Mouse (Mus musculus) lung, embryonic 15.5 days (tissue): ENCODE measurements around the gene Lypd6b. TPM values are rescaled to one million over a fixed set of nuclear protein-coding genes. Genes with fewer than 3 reads are reported as not detected.

Experiments used
- ATAC-seq: fragments of 200-750 bp; cut with Nextera tagmentation; 2 replicates; pipeline ENCODE4 v1.8.0; 2017; ENCODE audit warnings: moderate number of reproducible peaks, borderline replicate concordance; ENCODE audit not compliant: low FRiP score, low TSS enrichment; ENCODE audit errors: extremely low read depth
- H3K27ac ChIP-seq: fragments of 300-500 bp; sonication (generic); 2 replicates; pipeline ENCODE4 v1.5.1; 2015; ENCODE audit warnings: moderate library complexity, mild to moderate bottlenecking, inconsistent platforms
- H3K27me3 ChIP-seq: fragments of 300-500 bp; sonication (generic); 2 replicates; pipeline ENCODE4 v1.6.1; 2015; ENCODE audit warnings: inconsistent platforms
- H3K36me3 ChIP-seq: fragments of 300-500 bp; sonication (generic); 2 replicates; pipeline ENCODE4 v1.6.1; 2015; ENCODE audit warnings: inconsistent platforms
- H3K4me1 ChIP-seq: fragments of 300-500 bp; sonication (generic); 2 replicates; pipeline ENCODE4 v1.6.1; 2015; ENCODE audit warnings: inconsistent platforms
- H3K4me2 ChIP-seq: fragments of 300-500 bp; sonication (generic); 2 replicates; pipeline ENCODE4 v1.6.1; 2015; ENCODE audit warnings: inconsistent platforms, mild to moderate bottlenecking, moderate library complexity
- H3K4me3 ChIP-seq: fragments of 300-500 bp; sonication (generic); 2 replicates; pipeline ENCODE4 v1.5.1; 2015; ENCODE audit warnings: mild to moderate bottlenecking, inconsistent platforms
- H3K9ac ChIP-seq: fragments of 300-500 bp; sonication (generic); 2 replicates; pipeline ENCODE4 v1.6.1; 2015; ENCODE audit warnings: inconsistent platforms
- H3K9me3 ChIP-seq: fragments of 300-500 bp; sonication (generic); 2 replicates; pipeline ENCODE4 v1.6.1; 2016; ENCODE audit warnings: inconsistent platforms
- WGBS: fragments of 180-500 bp; shearing (Covaris S2); methylation state at CpG from one replicate; pipeline ENCODE4 v1.1.7; 2015; 5-methylcytosine and 5-hydroxymethylcytosine counted together
- polyA plus RNA-seq: library from polyadenylated mRNA; unstranded; fragments of >200 nt; fragmentation: Nextera tagmentation; extraction: Ambion mirVana; gene quantifications from 2 replicates; pipeline ENCODE4 v1.2.1, GENCODE M21; 2015

Gene Lypd6b
- polyA plus RNA-seq, 1 experiment from 2014 or later, result 2.5 TPM

GRCm38 (mm10) chr2:49851977-49852376 lies 64.5 kb downstream of the Lypd6b start:
- H3K27me3 ChIP-seq, result no peaks in the 10 kb centered on the region
- no peak overlapping the region for H3K27ac ChIP-seq
- no peaks in the 10 kb centered on the region for H3K4me1 ChIP-seq
- no peak overlapping the region for H3K4me2 ChIP-seq
- no peaks in the 10 kb centered on the region for H3K36me3 ChIP-seq
- no peaks in the 10 kb centered on the region for H3K9me3 ChIP-seq
- ATAC-seq, result no peak
- no peak overlapping the region for H3K4me3 ChIP-seq
- H3K9ac ChIP-seq, result no peak overlapping the region

- no peak overlapping the region for H3K27ac ChIP-seq
- no peak overlapping the region for H3K9ac ChIP-seq
- 33% methylated on average over 10 of the region's 10 CpGs for WGBS
- no peaks in the 10 kb centered on the region for H3K9me3 ChIP-seq
- peak overlapping the region; percentile 41 for H3K4me2 ChIP-seq
- H3K4me3 ChIP-seq, result no peak overlapping the region
- H3K27me3 ChIP-seq, result no peaks in the 10 kb centered on the region
- no peaks in the 10 kb centered on the region for H3K4me1 ChIP-seq
- no peaks in the 10 kb centered on the region for H3K36me3 ChIP-seq
- ATAC-seq, result no peak
Measured at GRCm38 (mm10) chr2:49856161-49856564, 68.7 kb downstream of the Lypd6b start.

GRCm38 (mm10) chr2:49856584-49856983 lies 69.1 kb downstream of the Lypd6b start:
- H3K9me3 ChIP-seq, result no peaks in the 10 kb centered on the region
- 50% methylated on average over 5 of the region's 5 CpGs for WGBS
- no peak overlapping the region for H3K27ac ChIP-seq
- H3K4me3 ChIP-seq, result no peak overlapping the region
- H3K9ac ChIP-seq, result no peak overlapping the region
- H3K4me1 ChIP-seq, result no peaks in the 10 kb centered on the region
- no peaks in the 10 kb centered on the region for H3K27me3 ChIP-seq
- peak overlapping the region; percentile 41 for H3K4me2 ChIP-seq
- ATAC-seq, result no peak
- H3K36me3 ChIP-seq, result no peaks in the 10 kb centered on the region

GRCm38 (mm10) chr2:49860219-49860962 lies 72.9 kb downstream of the Lypd6b start:
- H3K4me3 ChIP-seq, result 0 out of 2 replicates have a peak overlapping the region, but pooled peaks have one; percentile 7
- no peaks in the 10 kb centered on the region for H3K9me3 ChIP-seq
- peaks cover 10% of the 10 kb centered on the region; the same call in 1 of the 2 replicates for H3K27me3 ChIP-seq
- peak overlapping the region; percentile 39 for H3K4me2 ChIP-seq
- no peak overlapping the region for H3K27ac ChIP-seq
- no peaks in the 10 kb centered on the region for H3K36me3 ChIP-seq
- 20% methylated on average over 11 of the region's 11 CpGs for WGBS
- H3K4me1 ChIP-seq, result no peaks in the 10 kb centered on the region
- no peak for ATAC-seq
- no peak overlapping the region for H3K9ac ChIP-seq

- Histone ChIP-seq H3K27me3 (peaks cover 10% of the 10 kb centered on the region; the same call in 1 of the 2 replicates), H3K4me2 (peak overlapping the region; percentile 39), H3K27ac (no peak overlapping the region), H3K4me3 (0 out of 2 replicates have a peak overlapping the region, but pooled peaks have one; percentile 7), H3K9me3 (no peaks in the 10 kb centered on the region), H3K36me3 (no peaks in the 10 kb centered on the region), H3K9ac (no peak overlapping the region), H3K4me1 (no peaks in the 10 kb centered on the region)
- WGBS, result 20% methylated on average over 10 of the region's 12 CpGs
- ATAC-seq, result peak; percentile 19; the same call in 1 of the 2 replicates
Measured at GRCm38 (mm10) chr2:49860969-49861592, 73.6 kb downstream of the Lypd6b start.

- Histone ChIP-seq H3K36me3 (no peaks in the 10 kb centered on the region), H3K4me2 (no peak overlapping the region; the same call in 1 of the 2 replicates), H3K4me1 (no peaks in the 10 kb centered on the region), H3K4me3 (no peak overlapping the region), H3K9ac (no peak overlapping the region), H3K27ac (no peak overlapping the region), H3K9me3 (no peaks in the 10 kb centered on the region), H3K27me3 (peaks cover 10% of the 10 kb centered on the region; the same call in 1 of the 2 replicates)
- no peak for ATAC-seq
- 28% methylated on average over 8 of the region's 8 CpGs for WGBS
Measured at GRCm38 (mm10) chr2:49861658-49862057, 74.2 kb downstream of the Lypd6b start.

GRCm38 (mm10) chr2:49868116-49868858 lies 80.8 kb downstream of the Lypd6b start:
- Histone ChIP-seq H3K27ac (no peak overlapping the region), H3K4me1 (no peaks in the 10 kb centered on the region), H3K4me3 (no peak overlapping the region), H3K4me2 (no peak overlapping the region), H3K36me3 (no peaks in the 10 kb centered on the region), H3K9me3 (no peaks in the 10 kb centered on the region), H3K27me3 (peaks cover 5% of the 10 kb centered on the region; the same call in 1 of the 2 replicates), H3K9ac (no peak overlapping the region)
- 74% methylated on average over 9 of the region's 9 CpGs for WGBS
- no peak for ATAC-seq

GRCm38 (mm10) chr2:49869044-49869443 lies 81.6 kb downstream of the Lypd6b start:
- Histone ChIP-seq H3K4me3 (no peak overlapping the region), H3K9ac (no peak overlapping the region), H3K27ac (no peak overlapping the region), H3K27me3 (no peaks in the 10 kb centered on the region), H3K4me1 (no peaks in the 10 kb centered on the region), H3K36me3 (no peaks in the 10 kb centered on the region), H3K4me2 (no peak overlapping the region), H3K9me3 (no peaks in the 10 kb centered on the region)
- ATAC-seq, result no peak
- WGBS, result 82% methylated on average over 7 of the region's 7 CpGs

- H3K27ac ChIP-seq, result no peak overlapping the region
- H3K36me3 ChIP-seq, result no peaks in the 10 kb centered on the region
- no peak overlapping the region for H3K4me2 ChIP-seq
- H3K9ac ChIP-seq, result no peak overlapping the region
- H3K4me1 ChIP-seq, result no peaks in the 10 kb centered on the region
- H3K27me3 ChIP-seq, result no peaks in the 10 kb centered on the region
- H3K9me3 ChIP-seq, result no peaks in the 10 kb centered on the region
- WGBS, result 75% methylated on average over 10 of the region's 10 CpGs
- no peak for ATAC-seq
- H3K4me3 ChIP-seq, result no peak overlapping the region
Measured at GRCm38 (mm10) chr2:49869782-49870514, 82.5 kb downstream of the Lypd6b start.

- Histone ChIP-seq H3K4me2 (no peak overlapping the region), H3K27me3 (no peaks in the 10 kb centered on the region), H3K27ac (no peak overlapping the region), H3K9me3 (no peaks in the 10 kb centered on the region), H3K36me3 (no peaks in the 10 kb centered on the region), H3K4me3 (no peak overlapping the region), H3K4me1 (no peaks in the 10 kb centered on the region), H3K9ac (no peak overlapping the region)
- 57% methylated on average over 1 of the region's 1 CpGs for WGBS
- ATAC-seq, result no peak
Measured at GRCm38 (mm10) chr2:49871012-49871411, 83.5 kb downstream of the Lypd6b start.

- no peak overlapping the region; the same call in 1 of the 2 replicates for H3K4me2 ChIP-seq
- no peaks in the 10 kb centered on the region for H3K27me3 ChIP-seq
- 31% methylated on average over 9 of the region's 9 CpGs for WGBS
- no peak overlapping the region for H3K4me3 ChIP-seq
- no peaks in the 10 kb centered on the region for H3K9me3 ChIP-seq
- H3K4me1 ChIP-seq, result peaks cover 5% of the 10 kb centered on the region; the same call in 1 of the 2 replicates
- no peak overlapping the region for H3K9ac ChIP-seq
- no peak for ATAC-seq
- H3K36me3 ChIP-seq, result no peaks in the 10 kb centered on the region
- no peak overlapping the region for H3K27ac ChIP-seq
Measured at GRCm38 (mm10) chr2:49880507-49880906, 93.0 kb downstream of the Lypd6b start.
